Mouse (Mus musculus): Measurements from ENCODE around the gene Snrnp40. TPM values are rescaled to one million over a fixed set of nuclear protein-coding genes. Genes with fewer than 3 reads are reported as not detected.

Gene Snrnp40
- polyA plus RNA-seq, 1 experiment: 30.3 TPM

DNA sequence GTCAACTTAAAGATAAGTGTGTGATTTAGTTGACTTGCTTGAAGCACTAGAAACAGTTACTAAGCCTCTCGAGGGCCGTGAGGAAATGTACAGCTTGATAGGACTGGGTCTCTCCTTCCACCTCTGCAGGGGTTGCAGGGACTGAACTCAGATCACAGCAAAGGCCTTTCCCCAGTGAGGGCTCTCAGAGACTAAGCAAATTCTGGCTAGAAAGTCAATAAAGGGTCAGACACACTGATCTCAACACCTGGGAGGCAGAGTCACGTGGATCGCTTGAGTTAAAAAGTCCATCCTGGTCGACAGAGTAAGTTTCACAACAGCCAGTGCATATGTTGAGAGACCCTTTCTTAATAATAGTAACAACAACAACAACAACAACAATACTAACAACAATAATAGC is 24.1 kb upstream of the Snrnp40 start:
- H3K27ac ChIP-seq (ENCODE audit: insufficient read depth, low read length): no peak overlapping the region
- WGBS: 91% methylated on average over 5 of the region's 5 CpGs
- DNase-seq (ENCODE audit: low read depth in 1 of 2, low spot score in 2 of 2): no peak
- no peaks in the 10 kb centered on the region for H3K4me1 ChIP-seq (ENCODE audit: control insufficient read depth, insufficient read depth, insufficient read length)
- no peak overlapping the region for H3K4me3 ChIP-seq (ENCODE audit: extremely low read depth, insufficient read depth, insufficient read length)
- H3K36me3 ChIP-seq (ENCODE audit: control insufficient read depth, insufficient read depth, low read length): peaks cover 29% of the 10 kb centered on the region
- no peaks in the 10 kb centered on the region for H3K27me3 ChIP-seq (ENCODE audit: control insufficient read depth, insufficient read depth, low read length)
- TF ChIP-seq POLR2A (IDR thresholded peaks at IDR 0.05; ENCODE audit: low read depth, low read length) (no peak), CTCF (IDR thresholded peaks at IDR 0.05; ENCODE audit: extremely low read depth, insufficient read depth, insufficient read length, insufficient replicate concordance) (no peak)

GRCm38 (mm10) chr4:130341691-130342090 is 18.2 kb upstream of the Snrnp40 start:
- peak; percentile 12 to 45 for DNase-seq (ENCODE audit: low read depth in 1 of 2, low spot score in 2 of 2)
- 42% methylated on average over 4 of the region's 4 CpGs for WGBS
- no peak overlapping the region for H3K27ac ChIP-seq (ENCODE audit: insufficient read depth, low read length)

GRCm38 (mm10) chr4:130349666-130350065 is 10.3 kb upstream of the Snrnp40 start:
- Histone ChIP-seq H3K4me3 (ENCODE audit: extremely low read depth, insufficient read depth, insufficient read length) (no peak overlapping the region), H3K36me3 (ENCODE audit: control insufficient read depth, insufficient read depth, low read length) (peaks cover 31% of the 10 kb centered on the region), H3K4me1 (ENCODE audit: control insufficient read depth, insufficient read depth, insufficient read length) (no peaks in the 10 kb centered on the region), H3K27ac (ENCODE audit: insufficient read depth, low read length) (no peak overlapping the region), H3K27me3 (ENCODE audit: control insufficient read depth, insufficient read depth, low read length) (no peaks in the 10 kb centered on the region)
- TF ChIP-seq CTCF (IDR thresholded peaks at IDR 0.05; ENCODE audit: extremely low read depth, insufficient read depth, insufficient read length, insufficient replicate concordance) (no peak), POLR2A (IDR thresholded peaks at IDR 0.05; ENCODE audit: low read depth, low read length) (no peak)
- no peak for DNase-seq (ENCODE audit: low read depth in 1 of 2, low spot score in 2 of 2)
- 97% methylated on average over 6 of the region's 6 CpGs for WGBS

More at GRCm38 (mm10) chr4:130341691-130342090, 18.2 kb upstream of the Snrnp40 start:
- Histone ChIP-seq H3K36me3 (ENCODE audit: control insufficient read depth, insufficient read depth, low read length) (peaks cover 23% of the 10 kb centered on the region), H3K4me3 (ENCODE audit: extremely low read depth, insufficient read depth, insufficient read length) (no peak overlapping the region), H3K4me1 (ENCODE audit: control insufficient read depth, insufficient read depth, insufficient read length) (no peaks in the 10 kb centered on the region), H3K27me3 (ENCODE audit: control insufficient read depth, insufficient read depth, low read length) (no peaks in the 10 kb centered on the region)
- TF ChIP-seq POLR2A (IDR thresholded peaks at IDR 0.05; ENCODE audit: low read depth, low read length) (no peak), CTCF (IDR thresholded peaks at IDR 0.05; ENCODE audit: extremely low read depth, insufficient read depth, insufficient read length, insufficient replicate concordance) (no peak; the same call in 1 of the 2 replicates)

- 91% methylated on average over 16 of the region's 16 CpGs for WGBS
- Histone ChIP-seq H3K4me1 (ENCODE audit: control insufficient read depth, insufficient read depth, insufficient read length) (no peaks in the 10 kb centered on the region), H3K27ac (ENCODE audit: insufficient read depth, low read length) (no peak overlapping the region), H3K27me3 (ENCODE audit: control insufficient read depth, insufficient read depth, low read length) (no peaks in the 10 kb centered on the region), H3K4me3 (ENCODE audit: extremely low read depth, insufficient read depth, insufficient read length) (no peak overlapping the region), H3K36me3 (ENCODE audit: control insufficient read depth, insufficient read depth, low read length) (peaks cover 28% of the 10 kb centered on the region)
- TF ChIP-seq POLR2A (IDR thresholded peaks at IDR 0.05; ENCODE audit: low read depth, low read length): no peak
- no peak for TF ChIP-seq CTCF (IDR thresholded peaks at IDR 0.05; ENCODE audit: extremely low read depth, insufficient read depth, insufficient read length, insufficient replicate concordance)
- no peak for DNase-seq (ENCODE audit: low read depth in 1 of 2, low spot score in 2 of 2)
Measured at GRCm38 (mm10) chr4:130350690-130351422, 9.1 kb upstream of the Snrnp40 start.

DNA sequence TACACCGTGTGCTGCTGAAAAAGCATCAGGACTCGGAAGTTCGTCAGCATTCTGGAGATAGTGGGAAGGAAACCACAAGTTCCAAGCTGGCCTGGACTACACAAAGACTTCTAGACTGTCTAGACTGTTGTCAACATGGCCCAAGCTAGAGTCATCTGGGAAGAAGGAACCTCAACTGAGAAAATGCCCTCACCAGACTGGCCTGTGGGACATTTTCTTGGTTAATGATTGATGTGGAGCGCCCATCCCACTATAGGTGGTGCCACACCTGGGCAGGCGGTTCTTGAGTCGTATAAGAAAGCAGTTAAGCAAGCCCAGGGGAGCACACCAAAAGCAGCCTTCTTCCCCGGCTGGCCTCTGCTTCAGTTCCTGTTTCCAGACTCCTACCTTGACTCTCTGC is 7.3 kb upstream of the Snrnp40 start:
- Histone ChIP-seq H3K4me3 (ENCODE audit: extremely low read depth, insufficient read depth, insufficient read length) (no peak overlapping the region), H3K27ac (ENCODE audit: insufficient read depth, low read length) (no peak overlapping the region), H3K36me3 (ENCODE audit: control insufficient read depth, insufficient read depth, low read length) (peaks cover 26% of the 10 kb centered on the region), H3K27me3 (ENCODE audit: control insufficient read depth, insufficient read depth, low read length) (no peaks in the 10 kb centered on the region), H3K4me1 (ENCODE audit: control insufficient read depth, insufficient read depth, insufficient read length) (no peaks in the 10 kb centered on the region)
- DNase-seq (ENCODE audit: low read depth in 1 of 2, low spot score in 2 of 2): no peak
- 90% methylated on average over 7 of the region's 7 CpGs for WGBS
- TF ChIP-seq CTCF (IDR thresholded peaks at IDR 0.05; ENCODE audit: extremely low read depth, insufficient read depth, insufficient read length, insufficient replicate concordance) (no peak), POLR2A (IDR thresholded peaks at IDR 0.05; ENCODE audit: low read depth, low read length) (no peak)

DNA sequence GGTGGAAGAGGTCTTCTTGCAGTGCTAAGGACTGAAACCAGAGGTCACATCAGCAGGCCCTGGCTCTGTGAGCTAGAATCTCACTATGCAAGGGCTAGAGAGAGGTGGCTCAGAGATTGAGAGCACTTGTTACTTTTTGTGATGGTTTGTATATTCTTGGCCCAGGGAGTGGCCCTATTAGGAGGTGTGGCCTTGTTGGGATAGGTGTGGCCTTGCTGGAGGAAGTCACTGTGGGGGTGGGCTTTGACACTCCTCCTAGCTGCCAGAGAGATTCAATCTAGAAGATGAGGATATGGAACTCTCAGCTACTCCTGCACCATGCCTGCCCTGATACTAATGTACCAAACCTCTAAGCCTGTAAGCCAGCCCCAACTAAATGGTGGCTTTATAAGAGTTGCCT is 2.0 kb upstream of the Snrnp40 start:
- H3K4me3 ChIP-seq (ENCODE audit: extremely low read depth, insufficient read depth, insufficient read length): no peak overlapping the region
- no peak for DNase-seq (ENCODE audit: low read depth in 1 of 2, low spot score in 2 of 2)
- TF ChIP-seq POLR2A (IDR thresholded peaks at IDR 0.05; ENCODE audit: low read depth, low read length) (no peak), CTCF (IDR thresholded peaks at IDR 0.05; ENCODE audit: extremely low read depth, insufficient read depth, insufficient read length, insufficient replicate concordance) (no peak)
- H3K4me1 ChIP-seq (ENCODE audit: control insufficient read depth, insufficient read depth, insufficient read length): peaks cover 2% of the 10 kb centered on the region; the same call in 1 of the 2 replicates
- H3K27ac ChIP-seq (ENCODE audit: insufficient read depth, low read length): no peak overlapping the region
- H3K36me3 ChIP-seq (ENCODE audit: control insufficient read depth, insufficient read depth, low read length): peaks cover 5% of the 10 kb centered on the region
- H3K27me3 ChIP-seq (ENCODE audit: control insufficient read depth, insufficient read depth, low read length): no peaks in the 10 kb centered on the region

GRCm38 (mm10) chr4:130360238-130360590 is 282 bp downstream of the Snrnp40 start:
- H3K4me1 ChIP-seq (ENCODE audit: control insufficient read depth, insufficient read depth, insufficient read length): peaks cover 2% of the 10 kb centered on the region; the same call in 1 of the 2 replicates
- peak overlapping the region; percentile 80 for H3K4me3 ChIP-seq (ENCODE audit: extremely low read depth, insufficient read depth, insufficient read length)
- WGBS: under 1% methylated on average over 19 of the region's 19 CpGs
- H3K36me3 ChIP-seq (ENCODE audit: control insufficient read depth, insufficient read depth, low read length): peaks cover 7% of the 10 kb centered on the region
- TF ChIP-seq CTCF (IDR thresholded peaks at IDR 0.05; ENCODE audit: extremely low read depth, insufficient read depth, insufficient read length, insufficient replicate concordance) (no peak), POLR2A (IDR thresholded peaks at IDR 0.05; ENCODE audit: low read depth, low read length) (no peak; the same call in 1 of the 2 replicates)
- no peaks in the 10 kb centered on the region for H3K27me3 ChIP-seq (ENCODE audit: control insufficient read depth, insufficient read depth, low read length)
- DNase-seq (ENCODE audit: low read depth in 1 of 2, low spot score in 2 of 2): no peak
- peak overlapping the region; percentile 68 for H3K27ac ChIP-seq (ENCODE audit: insufficient read depth, low read length)
